Mouse (Mus musculus) intestine, embryonic 15.5 days (tissue): ENCODE results near the gene Tmem259. TPM values are rescaled to one million over a fixed set of nuclear protein-coding genes. Genes with fewer than 3 reads are reported as not detected.

ENCODE experiments used
- ATAC-seq: fragments of 200-750 bp; cut with Nextera tagmentation; 2 replicates; pipeline ENCODE4 v1.8.0; 2017; ENCODE audit warnings: moderate TSS enrichment, moderate library complexity
- H3K27ac ChIP-seq: fragments of 300-500 bp; sonication (generic); 2 replicates; pipeline ENCODE4 v1.5.1; 2015; ENCODE audit warnings: mild to moderate bottlenecking, inconsistent platforms
- H3K27me3 ChIP-seq: fragments of 300-500 bp; sonication (generic); replicated peaks from 2 replicates; pipeline ENCODE4 v1.6.1; 2015; ENCODE audit warnings: inconsistent platforms
- H3K36me3 ChIP-seq: fragments of 300-500 bp; sonication (generic); 2 replicates; pipeline ENCODE4 v1.6.1; 2015; ENCODE audit warnings: inconsistent platforms
- H3K4me1 ChIP-seq: fragments of 300-500 bp; sonication (generic); replicated peaks from 2 replicates; pipeline ENCODE4 v1.6.1; 2015; ENCODE audit warnings: inconsistent platforms
- H3K4me2 ChIP-seq: fragments of 300-500 bp; sonication (generic); replicated peaks from 2 replicates; pipeline ENCODE4 v1.6.1; 2015; ENCODE audit warnings: mild to moderate bottlenecking, inconsistent platforms
- H3K4me3 ChIP-seq: fragments of 300-500 bp; sonication (generic); replicated peaks from 2 replicates; pipeline ENCODE4 v1.5.1; 2015; ENCODE audit warnings: inconsistent platforms
- H3K9ac ChIP-seq: fragments of 300-500 bp; sonication (generic); 2 replicates; pipeline ENCODE4 v1.6.1; 2015; ENCODE audit warnings: inconsistent platforms
- H3K9me3 ChIP-seq: fragments of 300-500 bp; sonication (generic); 2 replicates; pipeline ENCODE4 v1.6.1; 2016; ENCODE audit warnings: inconsistent platforms
- WGBS: fragments of 180-500 bp; shearing (Covaris S2); methylation state at CpG from one replicate; pipeline ENCODE4 v1.1.7; 2015; 5-methylcytosine and 5-hydroxymethylcytosine counted together
- polyA plus RNA-seq: library from polyadenylated mRNA; unstranded; fragments of >200 nt; fragmentation: Nextera tagmentation; extraction: Ambion mirVana; gene quantifications from 2 replicates; pipeline ENCODE4 v1.2.1, GENCODE M21; 2015

Gene Tmem259
- polyA plus RNA-seq, 1 experiment from 2014 or later: 18.1 TPM

- H3K27ac ChIP-seq: peak overlapping the region; percentile 96
- under 1% methylated on average over 22 of the region's 22 CpGs for WGBS
- H3K4me1 ChIP-seq: peaks cover 52% of the 10 kb centered on the region
- no peaks in the 10 kb centered on the region; the same call in 1 of the 2 replicates for H3K36me3 ChIP-seq
- H3K9ac ChIP-seq: peak overlapping the region; percentile 92
- H3K4me2 ChIP-seq: peak overlapping the region; percentile 89
- ATAC-seq: peak; percentile 92
- no peaks in the 10 kb centered on the region for H3K9me3 ChIP-seq
- H3K27me3 ChIP-seq: no peaks in the 10 kb centered on the region
- H3K4me3 ChIP-seq: peak overlapping the region; percentile 82
These were observed 741 bp upstream of the Tmem259 start for GRCm38 (mm10) chr10:79984871-79985270.

- peaks cover 9% of the 10 kb centered on the region for H3K36me3 ChIP-seq
- peak overlapping the region; percentile 92 for H3K9ac ChIP-seq
- under 1% methylated on average over 21 of the region's 21 CpGs for WGBS
- H3K27ac ChIP-seq: peak overlapping the region; percentile 96
- peak overlapping the region; percentile 89 for H3K4me2 ChIP-seq
- no peaks in the 10 kb centered on the region for H3K9me3 ChIP-seq
- peaks cover 42% of the 10 kb centered on the region for H3K4me1 ChIP-seq
- no peak for ATAC-seq
- H3K4me3 ChIP-seq: peak overlapping the region; percentile 82
- no peaks in the 10 kb centered on the region for H3K27me3 ChIP-seq
These were observed 460 bp downstream of the Tmem259 start for GRCm38 (mm10) chr10:79983670-79984069.

- peak overlapping the region; percentile 92 for H3K9ac ChIP-seq
- peaks cover 14% of the 10 kb centered on the region for H3K36me3 ChIP-seq
- H3K4me2 ChIP-seq: peak overlapping the region; percentile 89
- ATAC-seq: no peak
- H3K27me3 ChIP-seq: no peaks in the 10 kb centered on the region
- H3K4me3 ChIP-seq: peak overlapping the region; percentile 82
- no peaks in the 10 kb centered on the region for H3K9me3 ChIP-seq
- 70% methylated on average over 5 of the region's 5 CpGs for WGBS
- peak overlapping the region; percentile 96 for H3K27ac ChIP-seq
- peaks cover 40% of the 10 kb centered on the region for H3K4me1 ChIP-seq
These were observed 925 bp downstream of the Tmem259 start for GRCm38 (mm10) chr10:79983205-79983604.

- Histone ChIP-seq H3K36me3 (peaks cover 46% of the 10 kb centered on the region), H3K4me2 (no peak overlapping the region), H3K27ac (no peak overlapping the region)
These were observed 4.6 kb downstream of the Tmem259 start for GRCm38 (mm10) chr10:79979401-79980155.

GRCm38 (mm10) chr10:79978061-79978460 is 6.1 kb downstream of the Tmem259 start:
- no peak for ATAC-seq
- Histone ChIP-seq H3K36me3 (peaks cover 46% of the 10 kb centered on the region), H3K27me3 (no peaks in the 10 kb centered on the region), H3K9ac (no peak overlapping the region), H3K27ac (no peak overlapping the region), H3K4me1 (peaks cover 14% of the 10 kb centered on the region), H3K4me2 (no peak overlapping the region), H3K4me3 (no peak overlapping the region), H3K9me3 (no peaks in the 10 kb centered on the region)
- WGBS: 97% methylated on average over 21 of the region's 21 CpGs

More at GRCm38 (mm10) chr10:79979401-79980155, 4.6 kb downstream of the Tmem259 start:
- no peaks in the 10 kb centered on the region for H3K9me3 ChIP-seq
- H3K9ac ChIP-seq: peak overlapping the region; percentile 0; the same call in 1 of the 2 replicates
- no peak overlapping the region for H3K4me3 ChIP-seq
- ATAC-seq: no peak
- peaks cover 19% of the 10 kb centered on the region for H3K4me1 ChIP-seq
- no peaks in the 10 kb centered on the region for H3K27me3 ChIP-seq
- WGBS: 89% methylated on average over 22 of the region's 22 CpGs

GRCm38 (mm10) chr10:79977324-79977723 is 6.8 kb downstream of the Tmem259 start:
- H3K4me2 ChIP-seq: no peak overlapping the region
- 81% methylated on average over 28 of the region's 28 CpGs for WGBS
- H3K9me3 ChIP-seq: no peaks in the 10 kb centered on the region
- ATAC-seq: no peak
- H3K27ac ChIP-seq: no peak overlapping the region
- H3K4me1 ChIP-seq: peaks cover 7% of the 10 kb centered on the region
- 0 out of 2 replicates have a peak, but pooled peaks cover 5% of the 10 kb centered on the region for H3K27me3 ChIP-seq
- H3K4me3 ChIP-seq: no peak overlapping the region
- no peak overlapping the region for H3K9ac ChIP-seq
- peaks cover 46% of the 10 kb centered on the region for H3K36me3 ChIP-seq

GRCm38 (mm10) chr10:79976722-79977107 is 7.4 kb downstream of the Tmem259 start:
- H3K4me3 ChIP-seq: no peak overlapping the region
- peak; percentile 3; the same call in 1 of the 2 replicates for ATAC-seq
- no peak overlapping the region for H3K27ac ChIP-seq
- H3K9ac ChIP-seq: no peak overlapping the region
- H3K9me3 ChIP-seq: no peaks in the 10 kb centered on the region
- no peak overlapping the region for H3K4me2 ChIP-seq
- 77% methylated on average over 36 of the region's 36 CpGs for WGBS
- peaks cover 10% of the 10 kb centered on the region for H3K27me3 ChIP-seq
- peaks cover 46% of the 10 kb centered on the region for H3K36me3 ChIP-seq
- 0 out of 2 replicates have a peak, but pooled peaks cover 3% of the 10 kb centered on the region for H3K4me1 ChIP-seq

- Histone ChIP-seq H3K27me3 (peaks cover 15% of the 10 kb centered on the region), H3K36me3 (peaks cover 46% of the 10 kb centered on the region), H3K4me2 (no peak overlapping the region), H3K4me3 (no peak overlapping the region), H3K27ac (no peak overlapping the region), H3K9ac (no peak overlapping the region), H3K9me3 (no peaks in the 10 kb centered on the region), H3K4me1 (peaks cover under 1% of the 10 kb centered on the region)
- ATAC-seq: no peak
- 85% methylated on average over 28 of the region's 28 CpGs for WGBS
These were observed 7.9 kb downstream of the Tmem259 start for GRCm38 (mm10) chr10:79976071-79976721.

GRCm38 (mm10) chr10:79974668-79975067 is 9.5 kb downstream of the Tmem259 start:
- Histone ChIP-seq H3K9me3 (no peaks in the 10 kb centered on the region), H3K36me3 (peaks cover 46% of the 10 kb centered on the region), H3K4me3 (no peak overlapping the region), H3K9ac (no peak overlapping the region), H3K27me3 (peaks cover 27% of the 10 kb centered on the region), H3K4me2 (no peak overlapping the region), H3K4me1 (peaks cover 9% of the 10 kb centered on the region), H3K27ac (no peak overlapping the region)
- WGBS: 89% methylated on average over 8 of the region's 8 CpGs
- no peak for ATAC-seq

- Histone ChIP-seq H3K4me3 (no peak overlapping the region), H3K36me3 (peaks cover 40% of the 10 kb centered on the region), H3K9me3 (no peaks in the 10 kb centered on the region), H3K27ac (no peak overlapping the region), H3K9ac (no peak overlapping the region), H3K27me3 (peaks cover 31% of the 10 kb centered on the region), H3K4me1 (peaks cover 9% of the 10 kb centered on the region), H3K4me2 (no peak overlapping the region)
- 90% methylated on average over 21 of the region's 21 CpGs for WGBS
- ATAC-seq: no peak
These were observed 10.0 kb downstream of the Tmem259 start for GRCm38 (mm10) chr10:79974087-79974486.

- H3K4me2 ChIP-seq: no peak overlapping the region
- H3K4me3 ChIP-seq: no peak overlapping the region
- peaks cover 33% of the 10 kb centered on the region for H3K36me3 ChIP-seq
- H3K9me3 ChIP-seq: no peaks in the 10 kb centered on the region
- peaks cover 33% of the 10 kb centered on the region for H3K27me3 ChIP-seq
- H3K27ac ChIP-seq: no peak overlapping the region
- ATAC-seq: no peak
- WGBS: 64% methylated on average over 14 of the region's 14 CpGs
- H3K4me1 ChIP-seq: peaks cover 9% of the 10 kb centered on the region
- H3K9ac ChIP-seq: no peak overlapping the region
These were observed 11.3 kb downstream of the Tmem259 start for GRCm38 (mm10) chr10:79972831-79973230.

GRCm38 (mm10) chr10:79971183-79971497 is 13.0 kb downstream of the Tmem259 start:
- H3K4me1 ChIP-seq: peaks cover 9% of the 10 kb centered on the region
- H3K9ac ChIP-seq: peak overlapping the region; percentile 52
- H3K4me2 ChIP-seq: peak overlapping the region; percentile 88
- WGBS: 3% methylated on average over 21 of the region's 21 CpGs
- 0 out of 2 replicates have a peak, but pooled peaks have one; percentile 11 for ATAC-seq
- H3K36me3 ChIP-seq: peaks cover 32% of the 10 kb centered on the region
- peak overlapping the region; percentile 43 for H3K4me3 ChIP-seq
- H3K27ac ChIP-seq: no peak overlapping the region
- H3K27me3 ChIP-seq: peaks cover 33% of the 10 kb centered on the region
- no peaks in the 10 kb centered on the region for H3K9me3 ChIP-seq
